Mouse (Mus musculus) heart, embryonic 15.5 days (tissue): ENCODE data around the gene Pkn2. TPM values are rescaled to one million over a fixed set of nuclear protein-coding genes. Genes with fewer than 3 reads are reported as not detected.
A peak's percentile ranks its signal among the peaks of the same experiment; 100 is the strongest.

Experiments used
- ATAC-seq: fragments of 200-750 bp; cut with Nextera tagmentation; replicated peaks from 2 replicates; pipeline ENCODE4 v1.8.0; 2017; ENCODE audit warnings: low read depth, moderate TSS enrichment; ENCODE audit not compliant: insufficient number of reproducible peaks, insufficient read depth, low FRiP score
- H3K27ac ChIP-seq: fragments of 300-500 bp; sonication (generic); 2 replicates; pipeline ENCODE4 v1.5.1; 2015; ENCODE audit warnings: mild to moderate bottlenecking, inconsistent platforms
- H3K27me3 ChIP-seq: fragments of 300-500 bp; sonication (generic); 2 replicates; pipeline ENCODE4 v1.6.1; 2015; ENCODE audit warnings: inconsistent platforms
- H3K36me3 ChIP-seq: fragments of 300-500 bp; sonication (generic); 2 replicates; pipeline ENCODE4 v1.6.1; 2015; ENCODE audit warnings: mild to moderate bottlenecking, inconsistent platforms
- H3K4me1 ChIP-seq: fragments of 300-500 bp; sonication (generic); replicated peaks from 2 replicates; pipeline ENCODE4 v1.6.1; 2015; ENCODE audit warnings: inconsistent platforms
- H3K4me2 ChIP-seq: fragments of 300-500 bp; sonication (generic); 2 replicates; pipeline ENCODE4 v1.6.1; 2015; ENCODE audit warnings: inconsistent platforms, mild to moderate bottlenecking, moderate library complexity
- H3K4me3 ChIP-seq: fragments of 300-500 bp; sonication (generic); 2 replicates; pipeline ENCODE4 v1.5.1; 2015; ENCODE audit warnings: mild to moderate bottlenecking, inconsistent platforms
- H3K9ac ChIP-seq: fragments of 300-500 bp; sonication (generic); 2 replicates; pipeline ENCODE4 v1.6.1; 2015; ENCODE audit warnings: mild to moderate bottlenecking, inconsistent platforms
- H3K9me3 ChIP-seq: fragments of 300-500 bp; sonication (generic); replicated peaks from 2 replicates; pipeline ENCODE4 v1.6.1; 2016; ENCODE audit warnings: inconsistent platforms
- WGBS: fragments of 180-500 bp; shearing (Covaris S2); methylation state at CpG from one replicate; pipeline ENCODE4 v1.1.7; 2015; ENCODE audit warnings: mixed read lengths; 5-methylcytosine and 5-hydroxymethylcytosine counted together
- polyA plus RNA-seq: library from polyadenylated mRNA; unstranded; fragments of >200 nt; fragmentation: Nextera tagmentation; extraction: Ambion mirVana; gene quantifications from 2 replicates; pipeline ENCODE4 v1.2.1, GENCODE M21; 2015

Gene Pkn2
- polyA plus RNA-seq, result 31.9 and 36.2 TPM in 2 replicates

- peak; percentile 99 for ATAC-seq
- Histone ChIP-seq H3K4me3 (peak within 1 kb of the TSS; percentile 99), H3K36me3 (no peaks in the 10 kb centered on the region), H3K9ac (peak within 1 kb of the TSS; percentile 95), H3K9me3 (no peaks in the 10 kb centered on the region), H3K4me1 (peaks cover 9% of the 10 kb centered on the region; the same call in 1 of the 2 replicates), H3K27ac (peak within 1 kb of the TSS; percentile 97), H3K4me2 (peak within 1 kb of the TSS; percentile 68), H3K27me3 (no peaks in the 10 kb centered on the region)
- WGBS, result 0% methylated on average over 80 of the region's 84 CpGs
Observed at GRCm38 (mm10) chr3:142881872-142882623, at the start of gene Pkn2. Pkn2 (minus strand) TSS chr3:142882004.

- Histone ChIP-seq H3K9me3 (no peaks in the 10 kb centered on the region), H3K36me3 (no peaks in the 10 kb centered on the region), H3K9ac (no peak overlapping the region), H3K27ac (no peak overlapping the region), H3K4me3 (no peak overlapping the region), H3K4me2 (no peak overlapping the region), H3K4me1 (no peaks in the 10 kb centered on the region), H3K27me3 (no peaks in the 10 kb centered on the region)
- no peak for ATAC-seq
- WGBS, result 80% methylated on average over 2 of the region's 2 CpGs
Observed at GRCm38 (mm10) chr3:142929906-142930305, 48.1 kb upstream of the Pkn2 start.

GRCm38 (mm10) chr3:142927311-142927710 lies 45.5 kb upstream of the Pkn2 start:
- Histone ChIP-seq H3K27ac (no peak overlapping the region), H3K9ac (no peak overlapping the region), H3K4me2 (no peak overlapping the region), H3K9me3 (no peaks in the 10 kb centered on the region), H3K4me1 (no peaks in the 10 kb centered on the region), H3K27me3 (no peaks in the 10 kb centered on the region), H3K36me3 (no peaks in the 10 kb centered on the region), H3K4me3 (no peak overlapping the region)
- ATAC-seq, result no peak
- WGBS, result 80% methylated on average over 3 of the region's 3 CpGs

DNA sequence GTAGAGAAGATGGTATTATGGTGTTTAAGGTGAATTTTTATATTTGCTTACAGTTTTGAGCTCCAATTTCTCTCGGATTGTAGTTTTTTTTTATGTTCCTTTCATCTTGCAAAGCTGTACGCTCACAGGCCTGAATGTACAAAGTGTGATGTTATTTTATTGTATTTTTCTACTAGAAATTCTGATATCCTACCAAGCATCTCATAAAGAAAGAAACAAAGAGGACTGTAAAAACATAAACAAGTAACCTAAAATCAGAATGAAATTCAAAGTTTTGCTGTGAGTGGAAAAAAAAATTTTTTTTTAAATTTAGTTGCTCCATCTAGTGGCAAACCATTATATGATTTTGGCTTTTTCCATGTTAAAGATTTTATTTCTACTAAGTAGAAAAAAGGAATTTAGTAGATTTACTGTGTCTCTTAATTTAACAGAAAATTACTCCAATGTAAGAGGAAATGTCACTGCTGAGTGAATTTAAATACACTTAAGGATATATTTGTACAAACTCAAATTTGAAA lies 43.1 kb upstream of the Pkn2 start:
- Histone ChIP-seq H3K9ac (no peak overlapping the region), H3K27ac (no peak overlapping the region), H3K4me1 (no peaks in the 10 kb centered on the region), H3K9me3 (no peaks in the 10 kb centered on the region), H3K27me3 (no peaks in the 10 kb centered on the region), H3K4me2 (no peak overlapping the region), H3K4me3 (no peak overlapping the region), H3K36me3 (no peaks in the 10 kb centered on the region)
- ATAC-seq, result no peak
- 72% methylated on average over 2 of the region's 2 CpGs for WGBS

GRCm38 (mm10) chr3:142919070-142919469 lies 37.3 kb upstream of the Pkn2 start:
- Histone ChIP-seq H3K4me3 (no peak overlapping the region), H3K9ac (no peak overlapping the region), H3K4me1 (no peaks in the 10 kb centered on the region), H3K9me3 (no peaks in the 10 kb centered on the region), H3K4me2 (no peak overlapping the region), H3K36me3 (no peaks in the 10 kb centered on the region), H3K27me3 (no peaks in the 10 kb centered on the region), H3K27ac (no peak overlapping the region)
- ATAC-seq, result no peak
- WGBS, result 61% methylated on average over 3 of the region's 3 CpGs

GRCm38 (mm10) chr3:142917760-142918439 lies 36.1 kb upstream of the Pkn2 start:
- no peak for ATAC-seq
- Histone ChIP-seq H3K9me3 (no peaks in the 10 kb centered on the region), H3K4me1 (no peaks in the 10 kb centered on the region), H3K4me2 (no peak overlapping the region), H3K36me3 (no peaks in the 10 kb centered on the region), H3K4me3 (no peak overlapping the region), H3K27ac (no peak overlapping the region), H3K27me3 (no peaks in the 10 kb centered on the region), H3K9ac (no peak overlapping the region)
- WGBS, result 50% methylated on average over 4 of the region's 4 CpGs

- Histone ChIP-seq H3K27ac (no peak overlapping the region), H3K9me3 (no peaks in the 10 kb centered on the region), H3K36me3 (no peaks in the 10 kb centered on the region), H3K9ac (no peak overlapping the region), H3K4me3 (no peak overlapping the region), H3K4me2 (no peak overlapping the region), H3K4me1 (no peaks in the 10 kb centered on the region), H3K27me3 (no peaks in the 10 kb centered on the region)
- WGBS, result 86% methylated on average over 4 of the region's 4 CpGs
- ATAC-seq, result no peak
Observed at GRCm38 (mm10) chr3:142917171-142917570, 35.4 kb upstream of the Pkn2 start.

DNA sequence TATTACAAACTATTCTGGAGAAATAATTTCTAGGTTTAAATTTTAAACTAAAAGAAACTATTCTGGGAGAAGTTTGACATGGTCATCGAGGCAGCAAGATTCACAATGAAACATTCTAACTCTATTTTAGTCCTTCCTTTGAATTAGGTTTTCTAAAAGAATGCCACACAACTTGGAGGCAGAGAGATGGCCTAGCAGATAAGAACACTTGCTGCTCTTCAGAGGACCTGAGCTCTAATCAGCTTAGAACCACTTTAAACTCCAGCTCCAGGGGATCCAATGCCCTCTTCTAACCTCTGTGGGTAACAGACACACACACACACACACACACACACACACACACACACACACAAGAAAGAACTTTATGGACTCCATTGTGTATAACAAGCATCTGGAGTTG lies 31.5 kb upstream of the Pkn2 start:
- Histone ChIP-seq H3K9ac (no peak overlapping the region), H3K27me3 (no peaks in the 10 kb centered on the region), H3K36me3 (no peaks in the 10 kb centered on the region), H3K9me3 (no peaks in the 10 kb centered on the region), H3K4me1 (no peaks in the 10 kb centered on the region), H3K4me2 (no peak overlapping the region), H3K27ac (no peak overlapping the region), H3K4me3 (no peak overlapping the region)
- WGBS, result 62% methylated on average over 1 of the region's 1 CpGs
- ATAC-seq, result no peak

GRCm38 (mm10) chr3:142899683-142900082 lies 17.9 kb upstream of the Pkn2 start:
- Histone ChIP-seq H3K9me3 (no peaks in the 10 kb centered on the region), H3K4me1 (no peaks in the 10 kb centered on the region), H3K36me3 (no peaks in the 10 kb centered on the region), H3K27me3 (no peaks in the 10 kb centered on the region), H3K27ac (no peak overlapping the region), H3K9ac (no peak overlapping the region), H3K4me2 (no peak overlapping the region), H3K4me3 (no peak overlapping the region)
- 83% methylated on average over 2 of the region's 2 CpGs for WGBS
- ATAC-seq, result no peak

- Histone ChIP-seq H3K4me2 (no peak overlapping the region), H3K27me3 (no peaks in the 10 kb centered on the region), H3K4me1 (no peaks in the 10 kb centered on the region), H3K27ac (no peak overlapping the region), H3K36me3 (no peaks in the 10 kb centered on the region), H3K9me3 (no peaks in the 10 kb centered on the region), H3K9ac (no peak overlapping the region), H3K4me3 (no peak overlapping the region)
- no peak for ATAC-seq
- 71% methylated on average over 8 of the region's 8 CpGs for WGBS
Observed at GRCm38 (mm10) chr3:142898949-142899396, 17.2 kb upstream of the Pkn2 start.

- no peaks in the 10 kb centered on the region for H3K27me3 ChIP-seq
- no peaks in the 10 kb centered on the region for H3K4me1 ChIP-seq
- no peaks in the 10 kb centered on the region for H3K9me3 ChIP-seq
- no peak overlapping the region for H3K4me3 ChIP-seq
- H3K4me2 ChIP-seq, result no peak overlapping the region
- no peak overlapping the region for H3K9ac ChIP-seq
- H3K36me3 ChIP-seq, result no peaks in the 10 kb centered on the region
- WGBS, result 77% methylated on average over 3 of the region's 3 CpGs
- ATAC-seq, result no peak
- no peak overlapping the region for H3K27ac ChIP-seq
Observed at GRCm38 (mm10) chr3:142890442-142890841, 8.6 kb upstream of the Pkn2 start.
